In genomic region chr2:150484939-150485778, GRCm38 (mm10) we compare ENCODE assay signal across 12 mouse cellular contexts. TPM values are rescaled to one million over a fixed set of nuclear protein-coding genes. Genes with fewer than 3 reads are reported as not detected.
DNase-seq lines count a peak whose midpoint lies in the region; ATAC-seq and TF ChIP-seq lines count a peak whose summit lies in the region.
"Not testable (repeated sequence)": the region's sequence is repeated elsewhere in the genome, so short reads cannot be mapped to it uniquely, and the experiment has no call there.
"Had no signal": no experiment of that assay in that cellular context is flagged by ENCODE, and none has a peak within 500 bp of the region (broad histone marks: within the 10 kb centered on the region; RNA-seq: fewer than 3 reads in every experiment).

Zfp345 (minus strand) TSS chr2:150485091.

- H3K9ac ChIP-seq in ES-E14 (ENCODE audit: insufficient read depth, low read depth, low read length, poor library complexity, severe bottlenecking), result peak within 1 kb of the TSS; percentile 81; the same call in 1 of the 2 replicates
- H3K9ac ChIP-seq in stomach, postnatal 0 days (ENCODE audit: low read length), result not testable (repeated sequence)

- H3K4me2 ChIP-seq in stomach, postnatal 0 days (replicated peaks; ENCODE audit: low read depth), result not testable (repeated sequence)

- H3K36me3 ChIP-seq in ES-E14 (ENCODE audit: control insufficient read depth, insufficient read depth, low read length, poor library complexity, severe bottlenecking); stomach, postnatal 0 days (ENCODE audit: control insufficient read depth, insufficient read depth, low read length): not testable (repeated sequence)

- not testable (repeated sequence) for H3K9me3 ChIP-seq in ES-E14 (ENCODE audit: control insufficient read depth, insufficient read depth, low read depth, low read length); stomach, postnatal 0 days (ENCODE audit: control insufficient read depth, low read length)

- 71% methylated on average over 7 of the region's 8 CpGs for WGBS in stomach, postnatal 0 days

- DNase-seq in 3T3-L1 (ENCODE audit: low read depth, low spot score) (peak; percentile 82), ES-E14 (ENCODE audit: low read depth, low spot score) (peak; percentile 75), adipocyte (ENCODE audit: low spot score) (peak; percentile 80)
- DNase-seq in gastrocnemius, adult 18-20 months (ENCODE audit: low spot score), result peak; percentile 0
- DNase-seq in left cerebral cortex, adult 2 months (ENCODE audit: extremely low spot score in 1 of 2, low spot score in 2 of 2); stomach, postnatal 0 days (ENCODE audit: low spot score): not testable (repeated sequence)
- peak; percentile 24 for DNase-seq in lung, postnatal 36 days

- intact Hi-C loops in left cerebral cortex, adult 2 months (cut with DNase I), result not testable (repeated sequence)

- not testable (repeated sequence) for TF ChIP-seq EP300 in stomach, postnatal 0 days (optimal IDR thresholded peaks at IDR 0.05)

- not testable (repeated sequence) for H3K27me3 ChIP-seq in stomach, postnatal 0 days (ENCODE audit: control insufficient read depth, insufficient read depth, low read length)

- peak; percentile 75 for ATAC-seq in inflammation-experienced regulatory T-cells, adult 6 months
- not testable (repeated sequence) for ATAC-seq in stomach, postnatal 0 days (ENCODE audit: low FRiP score, low TSS enrichment)

- peak; percentile 17; the same call in 1 of the 2 replicates for TF ChIP-seq CTCF in left cerebral cortex, adult 2 months (IDR thresholded peaks at IDR 0.05)
- TF ChIP-seq CTCF in stomach, postnatal 0 days (IDR thresholded peaks at IDR 0.05; ENCODE audit: low read depth), result peak; percentile 34

- peak within 1 kb of the TSS; percentile 72 to 78 for H3K4me3 ChIP-seq in ES-E14 (ENCODE audit: insufficient read depth in 1 of 2, low read depth in 1 of 2, low read length in 2 of 2, poor library complexity in 1 of 2, severe bottlenecking in 1 of 2)
- H3K4me3 ChIP-seq in left cerebral cortex, adult 2 months; stomach, postnatal 0 days (ENCODE audit: low read depth, low read length): not testable (repeated sequence)

- not testable (repeated sequence) for H3K4me1 ChIP-seq in ES-E14 (ENCODE audit: control insufficient read depth in 2 of 2, insufficient read depth in 2 of 2, low read length in 2 of 2, poor library complexity in 1 of 2); stomach, postnatal 0 days (replicated peaks; ENCODE audit: control insufficient read depth, insufficient read depth)

- peak within 1 kb of the TSS; percentile 5; the same call in 1 of the 2 replicates for H3K27ac ChIP-seq in ES-E14 (ENCODE audit: insufficient read depth, low read depth, low read length, poor library complexity, severe bottlenecking)
- not testable (repeated sequence) for H3K27ac ChIP-seq in left cerebral cortex, adult 2 months; stomach, postnatal 0 days (replicated peaks)

- in situ Hi-C loops in ES-E14 (cut with MboI; ENCODE audit: low sequenced_read_pairs in 2 of 2, unreplicated experiment in 2 of 2), result not testable (repeated sequence)

TF ChIP-seq in ES-E14, 5 proteins besides CTCF, POLR2A, EP300 and RAD21:
- peak; percentile 18; the same call in 1 of the 2 replicates for TF ChIP-seq ZC3H11A (IDR thresholded peaks at IDR 0.05; ENCODE audit: borderline replicate concordance, low read depth, low read length)

RNA-seq across cellular contexts. Expression of gene Zfp345, which starts in this region (rescaled TPM):
- total RNA-seq in ES-E14 (2012; rRNA removed), result 14.2 and 18.2 TPM in 2 replicates
- not detected for total RNA-seq in gastrocnemius, adult 18-20 months (2021)
- polyA plus RNA-seq in inflammation-experienced regulatory T-cells, adult 6 months (2017; shearing (Covaris generic)), result under 1 TPM in 2 of 3 experiments, not detected in 1; 0.33 to 0.43 TPM
- under 1 TPM in 1 of 2 experiments, not detected in 1; 0.23 TPM for total RNA-seq in left cerebral cortex, adult 2 months (2021)
- polyA plus RNA-seq in stomach, postnatal 0 days (2015; fragmentation: Nextera tagmentation; extraction: Ambion mirVana), result 0.07 TPM in 1 of 2 replicates, not detected in the other
- polyA plus RNA-seq: forebrain, embryonic 15.5 days; midbrain, embryonic 14.5 days; small intestine, adult 2 months; testis, adult 2 months had no signal

Comparison
In these comparisons a context has a peak if more than half of its experiments do, and no peak if none do; other contexts are left out.
1. RNA of gene Zfp345 (total RNA-seq): 14.2 to 18.2 TPM in ES-E14; 0.23 TPM in left cerebral cortex, adult 2 months and not detected in gastrocnemius, adult 18-20 months; every median in the first group is over 10 times any median in the second.
2. Peak in DNase-seq in gastrocnemius, adult 18-20 months; RNA of the gene not detected or under 1 TPM.
3. Peak in ATAC-seq in inflammation-experienced regulatory T-cells, adult 6 months; RNA of the gene not detected or under 1 TPM.